Mouse (Mus musculus): ENCODE measurements around the gene Abhd17c. TPM values are rescaled to one million over a fixed set of nuclear protein-coding genes. Genes with fewer than 3 reads are reported as not detected.

Gene Abhd17c
- total and polyA plus RNA-seq, 3 experiments = 35.3 to 44.0 (median 40.4) TPM

DNA sequence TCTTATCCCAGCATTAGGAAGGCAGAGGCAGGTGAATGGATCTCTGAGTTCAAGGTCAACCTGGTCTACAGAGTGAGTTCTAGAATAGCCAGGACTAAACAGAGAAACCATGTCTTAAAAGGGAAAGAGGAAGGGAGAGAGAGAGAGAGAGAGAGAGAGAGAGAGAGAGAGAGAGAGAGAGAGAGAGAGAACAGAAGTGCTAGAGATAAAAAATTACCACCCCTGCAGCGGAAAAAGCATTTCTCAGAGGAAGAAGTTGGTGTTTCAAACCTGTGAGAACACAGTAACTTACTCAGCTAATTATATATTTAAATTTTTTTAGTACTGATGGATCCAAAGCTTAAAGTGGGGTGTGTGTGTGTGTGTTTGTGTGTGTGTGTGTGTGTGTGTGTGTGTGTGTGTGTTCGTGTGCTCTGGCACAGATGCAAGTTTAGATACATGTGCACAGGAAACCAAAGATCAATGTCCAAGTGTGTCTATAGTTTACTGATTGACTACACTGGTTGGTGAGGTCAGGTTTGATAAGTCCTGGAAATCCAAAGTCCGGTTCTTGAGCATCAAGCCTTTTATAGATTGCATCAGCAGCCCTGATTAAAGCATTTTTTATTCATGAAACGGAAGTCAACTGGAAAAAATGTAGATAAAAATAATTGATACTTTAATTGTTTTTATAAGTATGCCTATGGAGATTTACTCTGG lies 15.2 kb upstream of the Abhd17c start:
- H3K9ac ChIP-seq (ENCODE audit: insufficient read depth, low read depth) = no peak overlapping the region
- in situ Hi-C loops (cut with MboI; ENCODE audit: low pct_ligation_motif_present, low pct_unique_long_range_greater_than_20kb, low sequenced_read_pairs) = loop anchor here (25.0 kb wide), 1 partner anchor 95 kb away; no protein-coding TSS in a partner anchor
- no peaks in the 10 kb centered on the region for H3K27me3 ChIP-seq (replicated peaks)
- DNase-seq (ENCODE audit: extremely low read depth) = no peak
- no peaks in the 10 kb centered on the region for H3K9me3 ChIP-seq (replicated peaks; ENCODE audit: low read length)
- no peaks in the 10 kb centered on the region for H3K36me3 ChIP-seq (replicated peaks in 1 of 2; ENCODE audit: control insufficient read depth in 1 of 2, insufficient read depth in 1 of 2, low read length in 1 of 2)
- no peak overlapping the region; the same call in 1 of the 2 replicates for H3K4me2 ChIP-seq (ENCODE audit: insufficient read depth, low read depth, poor library complexity, severe bottlenecking)
- no peaks in the 10 kb centered on the region for H3K79me2 ChIP-seq (replicated peaks; ENCODE audit: control insufficient read depth, extremely low read depth, insufficient read depth, poor library complexity, severe bottlenecking)
- TF ChIP-seq ETS1 (conservative IDR thresholded peaks at IDR 0.05; ENCODE audit: low read depth, low read length) = 0 out of 2 replicates have a peak, but pooled peaks have one; percentile 25
- TF ChIP-seq MEF2A (IDR thresholded peaks at IDR 0.05; ENCODE audit: borderline replicate concordance, low read depth, low read length) = no peak
- TF ChIP-seq JUND (conservative IDR thresholded peaks at IDR 0.05; ENCODE audit: low read depth, low read length) = peak; percentile 72
- peaks cover 18 to 65% of the 10 kb centered on the region in 2 experiments for H3K4me1 ChIP-seq (ENCODE audit: control insufficient read depth in 1 of 2, insufficient read depth in 2 of 2)
- dilution Hi-C loops (cut with MboI; ENCODE audit: extremely low pct_ligation_motif_present, extremely low pct_unique_long_range_greater_than_20kb, low sequenced_read_pairs) = no loop called here
- H3K4me3 ChIP-seq (replicated peaks in 1 of 3; ENCODE audit: low read depth in 2 of 3, low read length in 2 of 3, poor library complexity in 1 of 3) = no peak overlapping the region
- H3K27ac ChIP-seq (ENCODE audit: insufficient read depth, low read depth) = no peak overlapping the region

DNA sequence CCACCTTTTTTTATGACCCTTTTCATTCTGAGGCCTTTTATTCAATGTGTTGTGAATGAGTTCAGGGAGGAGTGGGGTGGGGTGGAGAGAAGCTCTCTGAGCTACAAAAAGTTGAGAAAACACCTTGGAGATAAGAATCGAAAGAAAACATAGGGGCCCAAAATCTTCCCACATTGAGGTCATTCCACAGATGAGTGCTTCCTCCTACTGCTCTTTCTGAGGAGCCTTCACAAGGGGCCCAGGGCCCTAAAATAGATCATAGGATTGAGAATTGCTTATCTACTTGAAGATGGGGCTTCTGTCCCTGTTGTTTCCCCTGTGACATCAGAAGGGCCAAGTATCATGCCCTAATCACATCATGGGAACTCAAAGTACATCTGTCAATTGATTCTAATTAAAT lies 14.3 kb upstream of the Abhd17c start:
- Histone ChIP-seq H3K4me1 (ENCODE audit: control insufficient read depth in 1 of 2, insufficient read depth in 2 of 2) (peaks cover 18 to 65% of the 10 kb centered on the region in 2 experiments), H3K4me2 (ENCODE audit: insufficient read depth, low read depth, poor library complexity, severe bottlenecking) (peak overlapping the region; percentile 73), H3K79me2 (replicated peaks; ENCODE audit: control insufficient read depth, extremely low read depth, insufficient read depth, poor library complexity, severe bottlenecking) (no peaks in the 10 kb centered on the region), H3K36me3 (replicated peaks in 1 of 2; ENCODE audit: control insufficient read depth in 1 of 2, insufficient read depth in 1 of 2, low read length in 1 of 2) (no peaks in the 10 kb centered on the region), H3K4me3 (replicated peaks in 1 of 3; ENCODE audit: low read depth in 2 of 3, low read length in 2 of 3, poor library complexity in 1 of 3) (no peak overlapping the region), H3K27me3 (replicated peaks) (no peaks in the 10 kb centered on the region), H3K27ac (ENCODE audit: insufficient read depth, low read depth) (no peak overlapping the region), H3K9ac (ENCODE audit: insufficient read depth, low read depth) (peak overlapping the region; percentile 20; the same call in 1 of the 2 replicates), H3K9me3 (replicated peaks; ENCODE audit: low read length) (no peaks in the 10 kb centered on the region)
- DNase-seq (ENCODE audit: extremely low read depth) = peak; percentile 50
- TF ChIP-seq TCF12 (IDR thresholded peaks at IDR 0.05; ENCODE audit: low read depth, low read length) (peak; percentile 34; the same call in 1 of the 2 replicates), ETS1 (conservative IDR thresholded peaks at IDR 0.05; ENCODE audit: low read depth, low read length) (peak; percentile 86), MAFK (IDR thresholded peaks at IDR 0.05; ENCODE audit: insufficient replicate concordance, low read length) (0 out of 2 replicates have a peak, but pooled peaks have one; percentile 17), UBTF (IDR thresholded peaks at IDR 0.05; ENCODE audit: low read depth, low read length) (no peak), MAZ (IDR thresholded peaks at IDR 0.05; ENCODE audit: low read depth, low read length) (no peak), IRF4 (IDR thresholded peaks at IDR 0.05; ENCODE audit: low read depth, low read length) (peak; percentile 75), BHLHE40 (IDR thresholded peaks at IDR 0.05; ENCODE audit: low read depth, low read length) (peak; percentile 58), EP300 (IDR thresholded peaks at IDR 0.05; ENCODE audit: low read length) (peak; percentile 81), USF2 (conservative IDR thresholded peaks at IDR 0.05; ENCODE audit: low read depth, low read length) (no peak), POLR2AphosphoS2 (IDR thresholded peaks at IDR 0.05; ENCODE audit: low read depth, low read length) (no peak), CHD1 (IDR thresholded peaks at IDR 0.05; ENCODE audit: low read depth, low read length) (no peak), MEF2A (IDR thresholded peaks at IDR 0.05; ENCODE audit: borderline replicate concordance, low read depth, low read length) (peak; percentile 95)
- in situ Hi-C loops (cut with MboI; ENCODE audit: low pct_ligation_motif_present, low pct_unique_long_range_greater_than_20kb, low sequenced_read_pairs) = loop anchor here (25.0 kb wide), 1 partner anchor 96 kb away; no protein-coding TSS in a partner anchor
- dilution Hi-C loops (cut with MboI; ENCODE audit: extremely low pct_ligation_motif_present, extremely low pct_unique_long_range_greater_than_20kb, low sequenced_read_pairs) = no loop called here
